Comparison of ENCODE assay signal across 8 mouse cellular contexts in genomic region chr4:106560846-106561781, GRCm38 (mm10). TPM values are rescaled to one million over a fixed set of nuclear protein-coding genes. Genes with fewer than 3 reads are reported as not detected.
DNase-seq lines count a peak whose midpoint lies in the region; ATAC-seq and TF ChIP-seq lines count a peak whose summit lies in the region.

Gene Dhcr24, plus strand, starts transcription at chr4:106561038.

- no peaks in the 10 kb centered on the region for H3K27me3 ChIP-seq in ES-Bruce4 (ENCODE audit: control insufficient read depth, insufficient read depth, low read length, poor library complexity, severe bottlenecking)
- H3K27me3 ChIP-seq in forebrain, embryonic 14.5 days (replicated peaks; ENCODE audit: control insufficient read depth, insufficient read depth, low read length): no peaks in the 10 kb centered on the region
- no peaks in the 10 kb centered on the region for H3K27me3 ChIP-seq in neural tube, embryonic 15.5 days (replicated peaks)

- peak; percentile 95 for ATAC-seq in cerebellum, adult (ENCODE audit: insufficient number of reproducible peaks, low FRiP score, low TSS enrichment)
- peak; percentile 98 for ATAC-seq in forebrain, embryonic 14.5 days
- ATAC-seq in neural tube, embryonic 15.5 days (ENCODE audit: low FRiP score): peak; percentile 98

- TF ChIP-seq POLR2A in ES-Bruce4 (IDR thresholded peaks at IDR 0.05; ENCODE audit: insufficient read depth, low read length): peak; percentile 80

- peak within 1 kb of the TSS; percentile 73 for H3K4me2 ChIP-seq in forebrain, embryonic 14.5 days (ENCODE audit: low read length)
- peak within 1 kb of the TSS; percentile 87 for H3K4me2 ChIP-seq in neural tube, embryonic 15.5 days

- peak within 1 kb of the TSS; percentile 96 for H3K4me3 ChIP-seq in ES-Bruce4 (ENCODE audit: low read depth, low read length)
- peak within 1 kb of the TSS; percentile 91 for H3K4me3 ChIP-seq in forebrain, embryonic 14.5 days (ENCODE audit: low read depth, low read length)
- H3K4me3 ChIP-seq in neural tube, embryonic 15.5 days (replicated peaks): peak within 1 kb of the TSS; percentile 97

- no peaks in the 10 kb centered on the region for H3K4me1 ChIP-seq in ES-Bruce4 (ENCODE audit: control insufficient read depth, insufficient read depth, low read length)
- peaks cover 24% of the 10 kb centered on the region for H3K4me1 ChIP-seq in forebrain, embryonic 14.5 days (ENCODE audit: control insufficient read depth, insufficient read depth, low read length)
- peaks cover 43% of the 10 kb centered on the region for H3K4me1 ChIP-seq in neural tube, embryonic 15.5 days

- no peaks in the 10 kb centered on the region for H3K9me3 ChIP-seq in ES-Bruce4 (replicated peaks; ENCODE audit: control insufficient read depth, insufficient read depth, low read length, poor library complexity, severe bottlenecking)
- no peaks in the 10 kb centered on the region for H3K9me3 ChIP-seq in forebrain, embryonic 14.5 days (replicated peaks; ENCODE audit: control insufficient read depth, low read length)
- no peaks in the 10 kb centered on the region for H3K9me3 ChIP-seq in neural tube, embryonic 15.5 days (replicated peaks)

- WGBS in forebrain, embryonic 14.5 days: under 1% methylated on average over 82 of the region's 89 CpGs
- WGBS in neural tube, embryonic 15.5 days: under 1% methylated on average over 89 of the region's 89 CpGs

- intact Hi-C loops in heart, postnatal 14 days (cut with DNase I): no loop called here

- peak within 1 kb of the TSS; percentile 59 for H3K27ac ChIP-seq in ES-Bruce4 (ENCODE audit: insufficient read depth, low read length)
- peak within 1 kb of the TSS; percentile 87 for H3K27ac ChIP-seq in forebrain, embryonic 14.5 days (ENCODE audit: low read depth, low read length)
- peak within 1 kb of the TSS; percentile 94 for H3K27ac ChIP-seq in neural tube, embryonic 15.5 days (replicated peaks)

- peaks cover 26% of the 10 kb centered on the region for H3K36me3 ChIP-seq in ES-Bruce4 (ENCODE audit: control insufficient read depth, insufficient read depth, low read length, poor library complexity, severe bottlenecking)
- H3K36me3 ChIP-seq in forebrain, embryonic 14.5 days (ENCODE audit: control insufficient read depth, insufficient read depth, low read length): peaks cover 21% of the 10 kb centered on the region
- H3K36me3 ChIP-seq in neural tube, embryonic 15.5 days: peaks cover 19% of the 10 kb centered on the region

- peak within 1 kb of the TSS; percentile 84 for H3K9ac ChIP-seq in ES-Bruce4 (ENCODE audit: low read depth, poor library complexity, severe bottlenecking)
- peak within 1 kb of the TSS; percentile 84 for H3K9ac ChIP-seq in forebrain, embryonic 14.5 days (ENCODE audit: low read length)
- H3K9ac ChIP-seq in neural tube, embryonic 15.5 days (replicated peaks): peak within 1 kb of the TSS; percentile 84

- TF ChIP-seq CTCF in ES-Bruce4 (IDR thresholded peaks at IDR 0.05; ENCODE audit: low read depth, low read length): no peak

- DNase-seq in forebrain, embryonic 14.5 days (ENCODE audit: low spot score): peak; percentile 97
- DNase-seq in heart, postnatal 14 days: peak; percentile 88 to 91
- peak; percentile 95 for DNase-seq in layer of hippocampus, adult 11-12 months (ENCODE audit: low spot score)
- DNase-seq in lung, adult 18-20 months: peak; percentile 91 to 92
- peak; percentile 93 for DNase-seq in testis, postnatal 14 days (ENCODE audit: low spot score)

- 0 out of 2 replicates have a peak, but pooled peaks have one; percentile 4 for TF ChIP-seq EP300 in ES-Bruce4 (IDR thresholded peaks at IDR 0.05; ENCODE audit: insufficient read depth, low read depth, low read length)

RNA-seq across cellular contexts. Expression of gene Dhcr24, which starts in this region (rescaled TPM):
- 77.5 and 85.2 TPM in 2 replicates for polyA plus RNA-seq in ES-Bruce4 (2011; ENCODE audit: insufficient read depth, insufficient read length, low read depth, missing spikeins)
- 16.4 and 16.6 TPM in 2 replicates for polyA plus RNA-seq in forebrain, embryonic 14.5 days (2014; fragmentation: Nextera tagmentation; extraction: Ambion mirVana)
- 1 to 10 TPM; 2.5 to 3.8 TPM for total RNA-seq in heart, postnatal 14 days (2021)
- 4.6 and 4.8 TPM in 2 replicates for polyA plus RNA-seq in neural tube, embryonic 15.5 days (2015; fragmentation: Nextera tagmentation; extraction: Ambion mirVana)

Comparison
In these comparisons a context has a peak if more than half of its experiments do, and no peak if none do; other contexts are left out.
1. Peak in every context shown above with its lines: DNase-seq, ATAC-seq, H3K4me3 ChIP-seq and H3K27ac ChIP-seq.